Mouse (Mus musculus) kidney, embryonic 16.5 days (tissue): ENCODE results near the gene Adk. TPM values are rescaled to one million over a fixed set of nuclear protein-coding genes. Genes with fewer than 3 reads are reported as not detected.

Experiments used
- ATAC-seq: fragments of 200-750 bp; cut with Nextera tagmentation; 2 replicates; pipeline ENCODE4 v1.8.0; 2017; ENCODE audit warnings: moderate TSS enrichment; ENCODE audit not compliant: low FRiP score, low TSS enrichment
- H3K27ac ChIP-seq: fragments of 300-500 bp; sonication (generic); 2 replicates; pipeline ENCODE4 v1.5.1; 2014; ENCODE audit warnings: low read length
- H3K27me3 ChIP-seq: fragments of 300-500 bp; sonication (generic); 2 replicates; pipeline ENCODE4 v1.6.1; 2014; ENCODE audit warnings: low read length, control low read depth, mixed read lengths; ENCODE audit not compliant: insufficient read depth
- H3K36me3 ChIP-seq: fragments of 300-500 bp; sonication (generic); 2 replicates; pipeline ENCODE4 v1.6.1; 2014; ENCODE audit warnings: low read length, control low read depth, mixed read lengths; ENCODE audit not compliant: insufficient read depth
- H3K4me1 ChIP-seq: fragments of 300-500 bp; sonication (generic); 2 replicates; pipeline ENCODE4 v1.6.1; 2014; ENCODE audit warnings: low read length, control low read depth, mixed read lengths; ENCODE audit not compliant: insufficient read depth
- H3K4me2 ChIP-seq: fragments of 300-500 bp; sonication (generic); replicated peaks from 2 replicates; pipeline ENCODE4 v1.6.1; 2014; ENCODE audit warnings: low read depth, low read length
- H3K4me3 ChIP-seq: fragments of 300-500 bp; sonication (generic); 2 replicates; pipeline ENCODE4 v1.5.1; 2014; ENCODE audit warnings: mild to moderate bottlenecking, low read length
- H3K9ac ChIP-seq: fragments of 300-500 bp; sonication (generic); replicated peaks from 2 replicates; pipeline ENCODE4 v1.6.1; 2014; ENCODE audit warnings: low read length
- H3K9me3 ChIP-seq: fragments of 300-500 bp; sonication (generic); 2 replicates; pipeline ENCODE4 v1.6.1; 2016; ENCODE audit warnings: low read length, control low read depth
- WGBS: fragments of 180-500 bp; shearing (Covaris S2); extraction: QIAGEN DNeasy Blood & Tissue Kit; methylation state at CpG from one replicate; pipeline ENCODE4 v1.1.7; 2014; 5-methylcytosine and 5-hydroxymethylcytosine counted together
- polyA plus RNA-seq: library from polyadenylated mRNA; unstranded; fragments of >200 nt; fragmentation: Nextera tagmentation; extraction: Ambion mirVana; gene quantifications from 2 replicates; pipeline ENCODE4 v1.2.1, GENCODE M21; 2015

Adk gene
- polyA plus RNA-seq, 1 experiment from 2014 or later = 167 TPM

GRCm38 (mm10) chr14:21287726-21288442 is 235.5 kb downstream of the Adk start:
- WGBS = 79% methylated on average over 9 of the region's 9 CpGs
- no peak for ATAC-seq
- Histone ChIP-seq H3K4me2 (no peak overlapping the region), H3K9me3 (no peaks in the 10 kb centered on the region), H3K27me3 (no peaks in the 10 kb centered on the region), H3K36me3 (no peaks in the 10 kb centered on the region), H3K4me3 (no peak overlapping the region), H3K9ac (no peak overlapping the region), H3K27ac (no peak overlapping the region), H3K4me1 (0 out of 2 replicates have a peak, but pooled peaks cover 6% of the 10 kb centered on the region)

- 65% methylated on average over 4 of the region's 4 CpGs for WGBS
- H3K4me3 ChIP-seq = no peak overlapping the region
- H3K4me2 ChIP-seq = no peak overlapping the region
- H3K4me1 ChIP-seq = no peaks in the 10 kb centered on the region
- H3K9ac ChIP-seq = no peak overlapping the region
- no peaks in the 10 kb centered on the region for H3K27me3 ChIP-seq
- H3K36me3 ChIP-seq = no peaks in the 10 kb centered on the region
- H3K27ac ChIP-seq = no peak overlapping the region
- no peak for ATAC-seq
- H3K9me3 ChIP-seq = no peaks in the 10 kb centered on the region
These were observed 247.4 kb downstream of the Adk start for GRCm38 (mm10) chr14:21299743-21300142.

DNA sequence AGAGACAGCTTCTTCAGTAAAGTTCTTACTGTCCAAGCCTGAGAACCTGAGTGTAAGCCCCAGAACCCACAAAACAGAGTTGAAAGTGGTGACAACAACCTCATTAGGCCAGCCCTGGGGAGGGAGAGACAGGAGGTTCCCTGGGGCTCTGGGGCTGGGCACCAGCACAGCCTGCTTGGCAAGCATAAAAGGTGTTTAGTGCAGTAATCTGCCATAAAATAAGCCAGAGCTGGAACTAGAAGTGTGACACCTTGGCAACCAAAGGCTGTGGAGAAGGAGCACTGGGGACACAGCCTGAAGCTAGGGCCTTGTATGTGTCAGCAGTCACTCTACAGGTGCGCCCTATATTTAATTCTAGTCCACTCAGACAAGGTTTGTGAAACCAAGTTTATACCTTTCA is 252.4 kb downstream of the Adk start:
- H3K4me2 ChIP-seq = no peak overlapping the region
- H3K9ac ChIP-seq = no peak overlapping the region
- no peak for ATAC-seq
- H3K4me3 ChIP-seq = no peak overlapping the region
- H3K4me1 ChIP-seq = 0 out of 2 replicates have a peak, but pooled peaks cover 4% of the 10 kb centered on the region
- H3K36me3 ChIP-seq = no peaks in the 10 kb centered on the region
- H3K27ac ChIP-seq = no peak overlapping the region
- 100% methylated on average over 1 of the region's 1 CpGs for WGBS
- no peaks in the 10 kb centered on the region for H3K27me3 ChIP-seq
- H3K9me3 ChIP-seq = no peaks in the 10 kb centered on the region

DNA sequence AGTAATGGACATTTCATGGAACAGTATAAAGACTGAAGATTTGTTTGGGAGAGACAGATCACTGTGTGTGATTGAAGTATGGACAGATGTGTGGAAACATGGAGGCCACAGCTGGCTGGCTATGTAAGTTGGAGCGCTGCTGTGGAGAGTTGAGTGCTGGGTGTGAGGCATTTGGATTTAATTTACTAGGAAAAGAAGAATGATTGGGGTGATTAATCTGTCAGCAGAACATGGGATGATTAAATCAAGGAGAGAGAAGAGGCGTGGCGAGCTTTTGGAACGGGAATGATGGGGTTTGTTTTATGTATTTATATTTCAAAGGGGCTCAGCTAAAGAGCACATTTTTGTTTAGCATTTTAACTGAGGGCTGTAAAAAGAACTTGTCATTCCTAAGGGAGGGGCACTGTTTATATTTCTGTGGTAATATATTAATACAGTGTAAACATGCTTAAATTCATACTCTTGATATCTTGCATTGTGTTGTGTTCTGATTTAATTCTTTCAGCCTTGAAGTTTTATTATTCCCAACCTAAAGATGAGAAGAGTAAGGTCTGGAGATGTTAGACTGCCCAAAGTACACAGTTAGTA is 256.1 kb downstream of the Adk start:
- 39% methylated on average over 4 of the region's 4 CpGs for WGBS
- no peak overlapping the region for H3K27ac ChIP-seq
- H3K4me2 ChIP-seq = no peak overlapping the region
- H3K4me3 ChIP-seq = no peak overlapping the region
- H3K4me1 ChIP-seq = 0 out of 2 replicates have a peak, but pooled peaks cover 4% of the 10 kb centered on the region
- peak; percentile 49; the same call in 1 of the 2 replicates for ATAC-seq
- no peak overlapping the region for H3K9ac ChIP-seq
- H3K36me3 ChIP-seq = no peaks in the 10 kb centered on the region
- H3K9me3 ChIP-seq = no peaks in the 10 kb centered on the region
- H3K27me3 ChIP-seq = no peaks in the 10 kb centered on the region

- Histone ChIP-seq H3K4me2 (no peak overlapping the region), H3K9me3 (no peaks in the 10 kb centered on the region), H3K4me1 (0 out of 2 replicates have a peak, but pooled peaks cover 4% of the 10 kb centered on the region), H3K4me3 (no peak overlapping the region), H3K27ac (no peak overlapping the region), H3K27me3 (no peaks in the 10 kb centered on the region), H3K36me3 (no peaks in the 10 kb centered on the region), H3K9ac (no peak overlapping the region)
- ATAC-seq = no peak
- WGBS = 88% methylated on average over 5 of the region's 5 CpGs
These were observed 258.2 kb downstream of the Adk start for GRCm38 (mm10) chr14:21310530-21310929.

DNA sequence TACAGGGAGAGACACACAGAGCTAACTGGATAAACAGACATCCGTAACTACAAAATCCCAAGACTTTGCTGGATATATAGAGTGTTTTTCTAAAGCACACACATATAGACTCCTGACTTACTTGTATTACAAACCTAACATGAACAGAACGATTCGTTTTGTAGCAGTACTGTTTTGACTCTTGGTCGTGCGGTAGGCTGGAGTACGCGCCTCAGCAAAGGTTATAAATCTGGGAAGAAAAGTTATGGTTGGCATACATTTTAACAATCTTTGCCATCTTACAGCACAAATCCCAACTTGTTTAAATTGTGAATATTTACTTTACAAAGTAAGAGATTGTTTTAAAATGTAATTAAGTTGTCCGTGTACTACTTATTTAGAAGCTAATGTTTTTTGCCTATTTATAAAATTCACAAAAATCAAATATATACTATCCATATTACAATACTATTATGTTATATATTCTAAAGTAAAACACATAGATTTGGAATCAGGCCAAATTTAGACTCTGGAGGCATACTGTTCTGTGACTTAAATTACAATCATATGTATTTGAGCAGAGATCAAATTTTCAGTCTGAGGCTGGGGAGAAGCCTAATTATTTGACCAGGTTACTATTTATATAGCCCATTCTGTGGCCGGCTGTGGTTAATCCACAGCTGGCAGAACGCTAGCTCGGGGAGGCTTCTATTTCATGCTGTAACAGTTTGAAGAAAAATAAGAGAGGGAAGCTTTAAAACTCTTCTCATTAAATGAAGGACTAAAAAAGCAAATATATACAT is 261.4 kb downstream of the Adk start:
- Histone ChIP-seq H3K9ac (no peak overlapping the region), H3K4me2 (no peak overlapping the region), H3K4me1 (no peaks in the 10 kb centered on the region), H3K9me3 (no peaks in the 10 kb centered on the region), H3K4me3 (no peak overlapping the region), H3K27ac (no peak overlapping the region), H3K27me3 (no peaks in the 10 kb centered on the region), H3K36me3 (no peaks in the 10 kb centered on the region)
- 51% methylated on average over 11 of the region's 11 CpGs for WGBS
- ATAC-seq = no peak

DNA sequence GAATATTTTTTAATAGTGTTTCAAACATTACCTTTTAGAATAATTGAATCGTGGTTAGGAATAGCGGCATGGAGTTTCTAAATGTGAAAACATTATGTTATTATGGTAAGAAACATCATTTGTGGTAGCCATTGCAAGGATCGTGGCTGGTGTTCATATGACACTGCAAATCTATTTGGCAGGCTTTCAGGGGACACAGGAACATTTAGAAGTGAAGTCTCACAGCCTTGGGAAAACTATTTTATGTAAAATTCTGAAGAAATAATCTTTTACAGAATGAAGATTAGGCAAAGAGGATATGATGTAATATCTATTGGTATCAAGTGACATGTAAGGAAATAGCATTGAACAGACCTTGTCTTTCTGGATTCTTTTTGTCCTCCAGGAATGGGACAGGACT is 262.1 kb downstream of the Adk start:
- WGBS = 80% methylated on average over 3 of the region's 3 CpGs
- H3K9me3 ChIP-seq = no peaks in the 10 kb centered on the region
- no peaks in the 10 kb centered on the region for H3K36me3 ChIP-seq
- ATAC-seq = no peak
- H3K27ac ChIP-seq = no peak overlapping the region
- H3K4me3 ChIP-seq = no peak overlapping the region
- no peak overlapping the region for H3K4me2 ChIP-seq
- H3K27me3 ChIP-seq = no peaks in the 10 kb centered on the region
- H3K9ac ChIP-seq = no peak overlapping the region
- H3K4me1 ChIP-seq = no peaks in the 10 kb centered on the region

DNA sequence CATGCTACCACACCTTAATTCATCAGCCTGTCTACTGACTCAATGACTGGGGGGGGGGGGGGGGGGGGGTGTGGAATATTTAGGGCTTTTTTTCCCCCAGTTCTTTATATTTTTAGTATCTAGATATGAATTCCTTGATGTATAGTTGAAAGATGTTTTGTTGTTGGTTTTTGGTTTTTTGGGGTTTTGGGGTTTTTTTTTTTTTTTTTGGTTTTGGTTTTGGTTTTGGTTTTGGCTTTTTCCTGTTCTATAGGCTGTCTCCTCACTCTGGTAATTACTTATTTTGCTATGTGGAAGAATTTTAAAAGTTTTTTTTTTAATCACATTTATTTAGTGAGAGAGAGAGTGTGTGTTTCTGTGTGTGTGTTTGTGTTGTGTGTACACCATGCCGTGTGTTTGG is 282.5 kb downstream of the Adk start:
- H3K27ac ChIP-seq = no peak overlapping the region
- H3K4me2 ChIP-seq = no peak overlapping the region
- ATAC-seq = no peak
- H3K4me1 ChIP-seq = no peaks in the 10 kb centered on the region
- no peaks in the 10 kb centered on the region for H3K36me3 ChIP-seq
- no peak overlapping the region for H3K9ac ChIP-seq
- no peak overlapping the region for H3K4me3 ChIP-seq
- 83% methylated on average over 1 of the region's 1 CpGs for WGBS
- H3K9me3 ChIP-seq = no peaks in the 10 kb centered on the region
- no peaks in the 10 kb centered on the region for H3K27me3 ChIP-seq

DNA sequence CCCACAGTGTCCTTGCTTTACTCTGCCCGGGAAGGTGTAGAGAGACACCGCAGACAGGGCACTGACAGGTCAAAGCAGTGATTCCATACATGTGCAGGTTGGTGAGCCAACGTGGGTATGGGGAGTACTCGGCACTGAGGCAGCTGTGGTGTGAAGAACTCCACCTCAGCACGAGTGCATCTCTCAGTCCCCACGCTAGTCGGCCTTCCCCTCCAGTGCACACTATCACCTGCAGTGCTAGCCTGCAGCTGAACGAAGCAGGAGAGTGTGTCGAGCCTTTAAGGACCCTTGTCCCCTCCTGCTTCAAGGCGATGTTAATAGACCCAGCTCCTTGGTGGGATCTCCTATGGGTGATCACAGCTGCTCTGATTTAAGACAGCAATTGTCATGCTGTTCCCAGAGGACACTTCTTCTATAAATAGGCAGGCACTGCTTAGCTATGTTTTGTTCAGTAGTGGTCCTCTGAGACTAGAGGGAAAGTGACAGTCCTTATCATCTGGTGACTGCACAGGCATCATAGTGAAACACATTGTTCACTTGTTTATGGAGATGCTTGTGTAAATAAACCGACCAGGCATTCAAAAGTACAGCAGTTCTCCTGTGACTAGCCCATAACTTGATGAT is 283.4 kb downstream of the Adk start:
- no peak overlapping the region for H3K4me2 ChIP-seq
- H3K27ac ChIP-seq = no peak overlapping the region
- no peak overlapping the region for H3K4me3 ChIP-seq
- no peaks in the 10 kb centered on the region for H3K27me3 ChIP-seq
- no peaks in the 10 kb centered on the region for H3K9me3 ChIP-seq
- H3K36me3 ChIP-seq = no peaks in the 10 kb centered on the region
- H3K9ac ChIP-seq = no peak overlapping the region
- ATAC-seq = no peak
- 74% methylated on average over 11 of the region's 11 CpGs for WGBS
- H3K4me1 ChIP-seq = no peaks in the 10 kb centered on the region
